Mouse (Mus musculus): ENCODE measurements at regions not wholly inside any gene's neighbourhood (a gene's known extent, or its start where the extent isn't known, plus 50 kb on each side); places are given as distances from the start of the nearest gene placed in this dataset.

DNA sequence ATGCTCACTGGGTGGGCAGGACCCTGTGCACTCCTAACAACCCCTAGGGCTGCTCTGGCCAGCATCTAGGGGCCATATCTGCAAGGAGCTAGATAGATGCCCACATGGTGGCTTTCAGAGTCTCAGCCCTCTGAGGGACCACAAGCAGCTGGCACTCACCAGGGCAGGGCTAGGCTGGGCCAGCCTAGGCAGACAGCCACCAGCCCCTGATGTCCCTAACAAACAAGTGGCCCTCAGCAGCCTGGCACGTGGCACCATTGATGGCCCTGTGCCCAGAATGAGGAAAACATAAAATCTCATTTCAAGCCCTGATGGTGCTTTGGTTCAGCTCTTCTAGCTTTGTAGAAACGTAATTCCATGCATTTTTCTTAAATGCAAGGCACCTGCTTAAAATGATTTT is 102.8 kb upstream of the Lhx1 start:
- TF ChIP-seq EP300 (optimal IDR thresholded peaks at IDR 0.05), result no peak
- TF ChIP-seq CTCF (IDR thresholded peaks at IDR 0.05; ENCODE audit: low read depth), result no peak
